Mouse (Mus musculus): ENCODE measurements around the gene Gm6583. TPM values are rescaled to one million over a fixed set of nuclear protein-coding genes. Genes with fewer than 3 reads are reported as not detected.

Gm6583 gene
- polyA plus RNA-seq, 1 experiment from 2014 or later = 0.13 TPM

DNA sequence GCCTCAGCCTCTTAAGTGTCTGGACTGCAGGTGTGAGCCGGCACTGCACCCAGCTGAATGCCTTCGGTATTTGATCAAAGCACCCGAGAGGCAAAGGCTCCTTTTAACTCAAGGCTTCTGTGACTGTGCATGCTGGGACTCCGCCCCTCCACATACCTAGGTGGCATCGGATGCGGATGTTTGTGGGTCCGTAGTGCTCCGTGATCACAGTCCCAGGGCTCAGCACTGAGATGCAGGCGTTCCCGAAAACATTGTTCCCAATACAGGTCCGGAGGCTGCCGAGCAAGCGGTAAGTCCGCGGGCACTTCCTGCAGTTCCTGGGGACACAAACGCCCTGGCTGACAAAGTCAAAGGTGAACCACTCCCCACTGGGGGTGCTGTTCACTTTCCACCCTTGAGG, 35.2 kb upstream of the Gm6583 start:
- DNase-seq (ENCODE audit: low spot score) (no peak), ATAC-seq (ENCODE audit: low read depth) (no peak)
- H3K36me3 ChIP-seq (ENCODE audit: control insufficient read depth, insufficient read depth, low read length) = 0 out of 2 replicates have a peak, but pooled peaks cover 4% of the 10 kb centered on the region
- no peak overlapping the region for H3K4me2 ChIP-seq (ENCODE audit: low read depth, low read length)
- H3K27ac ChIP-seq (replicated peaks; ENCODE audit: low read depth, low read length) = no peak overlapping the region
- H3K4me1 ChIP-seq (ENCODE audit: control insufficient read depth, insufficient read depth, low read length) = peaks cover 7% of the 10 kb centered on the region; the same call in 1 of the 2 replicates
- H3K4me3 ChIP-seq (ENCODE audit: low read depth, low read length) = no peak overlapping the region
- WGBS = 61% methylated on average over 16 of the region's 16 CpGs
- H3K9me3 ChIP-seq (ENCODE audit: control insufficient read depth, low read length) = no peaks in the 10 kb centered on the region
- H3K27me3 ChIP-seq (replicated peaks; ENCODE audit: control insufficient read depth, insufficient read depth, low read length) = peaks cover 22% of the 10 kb centered on the region
- H3K9ac ChIP-seq (ENCODE audit: low read depth, low read length) = no peak overlapping the region

DNA sequence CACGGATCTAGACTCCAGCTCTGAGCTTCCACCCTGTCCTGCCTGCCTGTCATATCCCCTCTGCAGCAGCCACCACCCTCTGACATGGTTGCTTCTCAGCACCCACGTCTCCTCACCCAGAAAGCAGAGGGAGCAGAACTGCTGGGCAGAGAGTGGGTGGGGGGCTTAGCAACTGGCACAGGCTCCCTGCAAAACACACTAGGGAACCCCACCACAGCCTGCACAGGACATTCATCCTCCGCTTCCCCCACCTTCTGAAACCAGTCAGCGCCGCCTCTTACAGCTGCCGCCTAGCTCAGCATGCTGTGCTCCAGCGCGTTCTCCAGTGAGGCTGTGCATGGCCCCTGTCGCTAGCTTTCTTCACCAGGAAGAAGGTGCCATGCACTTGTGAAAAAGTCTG, 33.5 kb upstream of the Gm6583 start:
- H3K27me3 ChIP-seq (replicated peaks; ENCODE audit: control insufficient read depth, insufficient read depth, low read length) = peaks cover 21% of the 10 kb centered on the region

DNA sequence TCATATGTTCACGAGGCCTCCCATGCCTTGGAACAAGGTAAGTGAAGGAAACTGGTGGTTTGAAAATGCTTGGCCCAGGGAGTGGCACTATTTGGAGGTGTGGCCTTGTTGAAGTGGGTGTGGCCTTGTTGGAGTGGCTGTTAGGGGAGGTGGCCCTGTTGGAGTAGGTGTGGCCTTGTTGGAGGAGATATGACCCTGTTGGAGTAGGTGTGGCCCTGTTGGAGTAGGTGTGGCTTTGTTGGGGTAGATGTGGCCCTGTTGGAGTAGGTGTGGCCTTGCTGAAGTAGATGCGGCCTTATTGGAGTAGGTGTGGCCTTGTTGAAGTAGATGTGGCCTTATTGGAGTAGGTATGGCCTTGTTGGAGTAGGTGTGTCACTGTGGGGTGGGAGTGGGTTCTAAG, 30.1 kb upstream of the Gm6583 start:
- WGBS = 87% methylated on average over 2 of the region's 2 CpGs
- ATAC-seq (ENCODE audit: low read depth) = no peak

More for the DNA sequence above, 33.5 kb upstream of the Gm6583 start:
- Histone ChIP-seq H3K27ac (replicated peaks; ENCODE audit: low read depth, low read length) (no peak overlapping the region), H3K36me3 (ENCODE audit: control insufficient read depth, insufficient read depth, low read length) (peaks cover 8% of the 10 kb centered on the region; the same call in 1 of the 2 replicates), H3K4me1 (ENCODE audit: control insufficient read depth, insufficient read depth, low read length) (no peaks in the 10 kb centered on the region), H3K9me3 (ENCODE audit: control insufficient read depth, low read length) (no peaks in the 10 kb centered on the region), H3K4me2 (ENCODE audit: low read depth, low read length) (no peak overlapping the region), H3K4me3 (ENCODE audit: low read depth, low read length) (no peak overlapping the region), H3K9ac (ENCODE audit: low read depth, low read length) (no peak overlapping the region; the same call in 1 of the 2 replicates)
- ATAC-seq (ENCODE audit: low read depth) = no peak
- DNase-seq (ENCODE audit: low spot score) = no peak
- 91% methylated on average over 9 of the region's 9 CpGs for WGBS

DNA sequence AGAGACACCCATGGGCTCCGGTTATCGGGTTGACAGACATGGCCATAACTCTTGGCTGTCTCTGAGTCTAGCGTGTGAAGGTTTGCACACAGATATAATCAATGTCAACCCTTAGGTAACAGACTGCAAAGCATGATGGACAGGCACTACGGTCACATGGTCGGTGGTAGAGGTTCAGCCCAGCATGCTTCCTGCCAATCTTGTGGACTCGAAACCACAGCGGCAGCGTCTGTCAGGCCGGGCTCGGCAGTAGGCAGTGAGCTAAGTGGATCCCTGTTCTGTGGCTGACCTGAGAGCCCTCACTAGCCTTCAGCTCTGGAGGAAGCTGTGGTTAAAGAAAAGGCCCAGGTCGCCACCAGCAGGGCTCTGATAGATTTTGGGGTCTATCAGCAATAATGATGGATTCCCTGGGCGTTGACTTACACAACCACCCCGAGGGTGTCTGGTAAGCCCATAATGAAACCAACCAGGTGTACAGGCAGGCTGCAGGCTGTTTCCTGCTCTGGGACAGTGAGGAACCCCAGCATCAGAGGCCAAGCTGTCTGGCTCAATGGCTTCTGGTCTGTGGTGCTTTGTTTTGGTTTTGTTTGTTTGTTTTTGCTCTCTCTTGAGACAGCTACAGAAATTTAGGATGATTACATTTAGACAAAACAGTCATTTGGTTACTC, 29.1 kb upstream of the Gm6583 start:
- H3K36me3 ChIP-seq (ENCODE audit: control insufficient read depth, insufficient read depth, low read length) = peaks cover 6% of the 10 kb centered on the region; the same call in 1 of the 2 replicates
- DNase-seq (ENCODE audit: low spot score) (no peak), ATAC-seq (ENCODE audit: low read depth) (no peak)
- no peak overlapping the region for H3K9ac ChIP-seq (ENCODE audit: low read depth, low read length)
- no peak overlapping the region for H3K27ac ChIP-seq (replicated peaks; ENCODE audit: low read depth, low read length)
- no peaks in the 10 kb centered on the region for H3K9me3 ChIP-seq (ENCODE audit: control insufficient read depth, low read length)
- H3K27me3 ChIP-seq (replicated peaks; ENCODE audit: control insufficient read depth, insufficient read depth, low read length) = no peaks in the 10 kb centered on the region
- no peak overlapping the region for H3K4me3 ChIP-seq (ENCODE audit: low read depth, low read length)
- H3K4me1 ChIP-seq (ENCODE audit: control insufficient read depth, insufficient read depth, low read length) = peaks cover 10% of the 10 kb centered on the region
- 91% methylated on average over 13 of the region's 13 CpGs for WGBS
- H3K4me2 ChIP-seq (ENCODE audit: low read depth, low read length) = no peak overlapping the region

More for the DNA sequence above, 30.1 kb upstream of the Gm6583 start:
- no peak overlapping the region for H3K27ac ChIP-seq (replicated peaks; ENCODE audit: low read depth, low read length)
- H3K4me2 ChIP-seq (ENCODE audit: low read depth, low read length) = no peak overlapping the region
- no peak for DNase-seq (ENCODE audit: low spot score)
- peaks cover 8% of the 10 kb centered on the region; the same call in 1 of the 2 replicates for H3K36me3 ChIP-seq (ENCODE audit: control insufficient read depth, insufficient read depth, low read length)
- peaks cover 10% of the 10 kb centered on the region for H3K4me1 ChIP-seq (ENCODE audit: control insufficient read depth, insufficient read depth, low read length)
- no peak overlapping the region for H3K9ac ChIP-seq (ENCODE audit: low read depth, low read length)
- H3K27me3 ChIP-seq (replicated peaks; ENCODE audit: control insufficient read depth, insufficient read depth, low read length) = no peaks in the 10 kb centered on the region
- no peaks in the 10 kb centered on the region for H3K9me3 ChIP-seq (ENCODE audit: control insufficient read depth, low read length)
- H3K4me3 ChIP-seq (ENCODE audit: low read depth, low read length) = no peak overlapping the region

DNA sequence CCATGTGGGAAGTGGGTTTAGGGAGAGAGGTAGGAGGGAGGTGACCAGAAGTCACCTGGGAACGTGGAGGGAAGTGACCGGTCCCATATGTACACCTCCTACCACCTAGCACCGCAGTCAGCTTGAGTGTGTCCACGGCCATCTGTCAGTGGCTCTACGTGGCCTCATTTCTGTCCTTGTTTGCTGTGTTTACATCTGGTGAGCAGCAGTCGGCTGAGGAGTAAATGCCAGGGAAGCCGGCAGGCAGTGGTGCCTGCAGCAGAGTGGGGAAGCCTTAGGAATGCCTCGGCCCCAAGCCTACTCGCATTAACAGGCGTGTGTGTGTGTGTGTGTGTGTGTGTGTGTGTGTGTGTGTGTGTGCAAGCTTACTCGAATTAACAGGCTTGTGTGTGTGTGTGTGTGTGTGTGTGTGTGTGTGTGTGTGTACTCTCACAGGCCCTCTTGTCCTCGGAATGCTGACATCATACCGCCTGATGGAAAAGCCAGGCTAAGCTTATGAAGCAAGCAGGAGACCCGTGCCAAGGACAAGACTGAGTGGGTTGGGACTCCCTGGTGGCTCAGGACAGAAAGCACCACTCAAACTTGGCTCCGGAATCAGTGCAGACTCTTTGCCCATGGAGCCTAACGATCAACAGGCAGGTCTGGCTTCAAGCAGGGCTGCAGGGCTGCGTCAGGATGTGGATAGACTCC, 27.0 kb upstream of the Gm6583 start:
- 47% methylated on average over 17 of the region's 17 CpGs for WGBS
- Histone ChIP-seq H3K4me3 (ENCODE audit: low read depth, low read length) (no peak overlapping the region), H3K4me1 (ENCODE audit: control insufficient read depth, insufficient read depth, low read length) (peaks cover 10% of the 10 kb centered on the region), H3K36me3 (ENCODE audit: control insufficient read depth, insufficient read depth, low read length) (peaks cover 14% of the 10 kb centered on the region), H3K9me3 (ENCODE audit: control insufficient read depth, low read length) (no peaks in the 10 kb centered on the region), H3K9ac (ENCODE audit: low read depth, low read length) (peak overlapping the region; percentile 45; the same call in 1 of the 2 replicates), H3K27me3 (replicated peaks; ENCODE audit: control insufficient read depth, insufficient read depth, low read length) (no peaks in the 10 kb centered on the region), H3K4me2 (ENCODE audit: low read depth, low read length) (no peak overlapping the region), H3K27ac (replicated peaks; ENCODE audit: low read depth, low read length) (peak overlapping the region; percentile 71)
- ATAC-seq (ENCODE audit: low read depth) (peak; percentile 66), DNase-seq (ENCODE audit: low spot score) (peak; percentile 65)

DNA sequence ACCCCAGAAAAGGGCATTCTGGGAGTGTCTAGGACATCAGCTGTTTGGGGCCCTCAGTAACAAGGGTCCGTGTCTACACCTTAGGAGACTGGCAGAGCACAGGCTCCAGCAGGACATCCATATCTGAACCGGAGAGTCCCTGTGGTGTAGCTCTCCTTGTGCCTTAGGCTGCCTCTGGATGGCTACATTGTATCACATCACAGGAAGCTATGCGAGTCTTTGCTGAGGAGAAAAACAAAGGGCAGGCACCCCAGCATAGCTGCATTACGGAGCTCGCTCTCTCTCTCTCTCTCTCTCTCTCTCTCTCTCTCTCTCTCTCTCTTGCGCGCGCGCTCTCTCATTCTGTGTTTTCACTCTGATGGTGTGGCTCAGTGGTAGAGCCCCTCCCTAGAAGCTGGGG, 26.2 kb upstream of the Gm6583 start:
- no peak overlapping the region for H3K4me2 ChIP-seq (ENCODE audit: low read depth, low read length)
- H3K27ac ChIP-seq (replicated peaks; ENCODE audit: low read depth, low read length) = peak overlapping the region; percentile 71; the same call in 1 of the 2 replicates
- H3K9ac ChIP-seq (ENCODE audit: low read depth, low read length) = no peak overlapping the region
- no peaks in the 10 kb centered on the region for H3K9me3 ChIP-seq (ENCODE audit: control insufficient read depth, low read length)
- H3K4me1 ChIP-seq (ENCODE audit: control insufficient read depth, insufficient read depth, low read length) = peaks cover 10% of the 10 kb centered on the region
- peaks cover 14% of the 10 kb centered on the region for H3K36me3 ChIP-seq (ENCODE audit: control insufficient read depth, insufficient read depth, low read length)
- H3K4me3 ChIP-seq (ENCODE audit: low read depth, low read length) = no peak overlapping the region
- ATAC-seq (ENCODE audit: low read depth) (no peak), DNase-seq (ENCODE audit: low spot score) (no peak)
- 59% methylated on average over 9 of the region's 9 CpGs for WGBS
- H3K27me3 ChIP-seq (replicated peaks; ENCODE audit: control insufficient read depth, insufficient read depth, low read length) = no peaks in the 10 kb centered on the region

DNA sequence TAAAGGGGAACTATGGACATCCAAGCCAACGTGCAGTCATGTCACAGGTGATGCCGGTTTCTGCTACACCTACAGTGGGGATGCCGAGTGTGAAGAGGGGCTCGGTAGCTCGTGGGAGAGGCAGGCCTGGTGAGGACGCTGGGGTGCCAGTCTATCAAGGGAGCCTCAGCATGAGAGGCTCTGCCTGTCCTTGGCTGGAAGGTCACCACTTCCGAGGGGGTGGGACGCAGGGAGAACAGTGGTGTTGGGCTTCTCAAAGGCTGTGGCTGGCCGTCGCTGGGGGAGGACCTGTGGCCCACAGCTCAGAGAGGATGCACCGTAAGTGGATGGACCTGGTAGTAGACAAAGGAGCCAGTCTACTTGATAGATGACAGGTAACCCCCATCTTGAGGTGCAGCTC, 25.3 kb upstream of the Gm6583 start:
- ATAC-seq (ENCODE audit: low read depth) (no peak), DNase-seq (ENCODE audit: low spot score) (no peak)
- H3K4me3 ChIP-seq (ENCODE audit: low read depth, low read length) = no peak overlapping the region
- no peak overlapping the region for H3K4me2 ChIP-seq (ENCODE audit: low read depth, low read length)
- no peaks in the 10 kb centered on the region for H3K27me3 ChIP-seq (replicated peaks; ENCODE audit: control insufficient read depth, insufficient read depth, low read length)
- H3K4me1 ChIP-seq (ENCODE audit: control insufficient read depth, insufficient read depth, low read length) = peaks cover 10% of the 10 kb centered on the region
- no peak overlapping the region for H3K9ac ChIP-seq (ENCODE audit: low read depth, low read length)
- H3K27ac ChIP-seq (replicated peaks; ENCODE audit: low read depth, low read length) = no peak overlapping the region
- H3K36me3 ChIP-seq (ENCODE audit: control insufficient read depth, insufficient read depth, low read length) = peaks cover 17% of the 10 kb centered on the region
- 93% methylated on average over 9 of the region's 11 CpGs for WGBS
- no peaks in the 10 kb centered on the region for H3K9me3 ChIP-seq (ENCODE audit: control insufficient read depth, low read length)

DNA sequence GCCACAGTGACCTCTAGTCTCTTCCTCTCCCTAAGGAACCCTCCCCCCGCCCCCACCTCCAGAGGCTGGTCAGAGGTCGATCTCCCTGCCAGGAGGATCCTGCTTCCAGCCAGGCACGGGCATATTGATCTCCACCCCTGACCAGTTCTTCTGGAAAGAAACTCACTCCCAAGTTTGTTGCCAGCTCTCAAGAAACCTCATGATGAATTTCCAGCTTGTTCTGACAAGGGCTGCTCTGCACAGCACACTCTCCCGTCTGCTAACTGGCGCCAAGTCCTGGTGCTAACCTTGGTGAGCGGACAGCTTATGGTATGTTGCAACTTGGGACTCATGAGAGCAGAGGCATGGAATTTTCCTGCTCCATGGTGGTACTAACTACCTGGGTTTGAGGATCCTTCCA, 22.9 kb upstream of the Gm6583 start:
- ATAC-seq (ENCODE audit: low read depth) (no peak), DNase-seq (ENCODE audit: low spot score) (no peak)
- Histone ChIP-seq H3K4me3 (ENCODE audit: low read depth, low read length) (no peak overlapping the region), H3K4me2 (ENCODE audit: low read depth, low read length) (no peak overlapping the region), H3K9me3 (ENCODE audit: control insufficient read depth, low read length) (no peaks in the 10 kb centered on the region), H3K4me1 (ENCODE audit: control insufficient read depth, insufficient read depth, low read length) (peaks cover 10% of the 10 kb centered on the region), H3K36me3 (ENCODE audit: control insufficient read depth, insufficient read depth, low read length) (peaks cover 26% of the 10 kb centered on the region), H3K27ac (replicated peaks; ENCODE audit: low read depth, low read length) (no peak overlapping the region), H3K27me3 (replicated peaks; ENCODE audit: control insufficient read depth, insufficient read depth, low read length) (no peaks in the 10 kb centered on the region), H3K9ac (ENCODE audit: low read depth, low read length) (no peak overlapping the region)
- WGBS = 73% methylated on average over 6 of the region's 6 CpGs

Measured in embryonic facial prominence, embryonic 14.5 days (tissue).